10 mouse cellular contexts compared by ENCODE assay signal in the genomic region with DNA sequence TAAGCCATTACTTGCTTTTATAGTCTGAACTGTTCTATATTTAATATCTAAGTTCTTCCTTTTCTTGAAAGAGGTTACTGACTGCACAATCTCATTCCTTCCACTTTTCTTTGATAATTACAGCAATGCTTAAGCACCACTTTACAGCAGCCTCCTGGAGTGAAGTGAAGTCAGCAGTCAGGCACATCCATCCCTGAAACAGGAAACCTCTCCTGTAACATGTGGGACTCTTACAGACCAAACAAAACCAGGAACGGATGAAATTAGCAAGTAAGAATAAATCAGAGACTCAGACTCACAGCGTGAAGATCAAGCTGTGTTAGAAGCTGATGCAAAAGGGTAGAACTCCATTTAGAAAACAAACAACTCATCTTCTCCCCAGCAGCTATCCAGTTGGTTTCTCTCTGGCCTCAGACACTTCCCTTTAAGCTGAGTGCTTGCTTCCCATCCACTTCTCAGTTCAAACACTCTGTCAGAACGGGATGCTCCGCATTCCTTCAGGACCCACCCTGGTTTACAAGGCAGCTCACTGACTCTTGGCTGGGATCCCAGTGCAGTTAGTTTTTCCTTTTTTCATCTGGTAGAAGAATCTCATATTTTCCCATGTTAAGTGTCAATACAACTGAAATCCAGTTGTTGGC. TPM values are rescaled to one million over a fixed set of nuclear protein-coding genes. Genes with fewer than 3 reads are reported as not detected.
DNase-seq lines count a peak whose midpoint lies in the region; ATAC-seq and TF ChIP-seq lines count a peak whose summit lies in the region.
"Had no signal": no experiment of that assay in that cellular context is flagged by ENCODE, and none has a peak within 500 bp of the region (broad histone marks: within the 10 kb centered on the region; RNA-seq: fewer than 3 reads in every experiment).

No protein-coding gene starts in this region.

- H3K9me3 ChIP-seq in kidney, embryonic 15.5 days (replicated peaks), result no peaks in the 10 kb centered on the region
- H3K9me3 ChIP-seq in stomach, embryonic 15.5 days, result no peaks in the 10 kb centered on the region
- H3K9me3 ChIP-seq: neural tube, embryonic 12.5 days had no signal

- WGBS in kidney, embryonic 15.5 days, result 25% methylated on average over 4 of the region's 4 CpGs
- 18% methylated on average over 4 of the region's 4 CpGs for WGBS in large intestine, adult 2 months
- 22% methylated on average over 4 of the region's 4 CpGs for WGBS in stomach, embryonic 15.5 days
- 90% methylated on average over 4 of the region's 4 CpGs for WGBS in thymus, adult 2 months

- no peaks in the 10 kb centered on the region for H3K27me3 ChIP-seq in kidney, embryonic 15.5 days
- H3K27me3 ChIP-seq in stomach, embryonic 15.5 days (replicated peaks), result no peaks in the 10 kb centered on the region
- no peaks in the 10 kb centered on the region for H3K27me3 ChIP-seq in thymus, adult 2 months (ENCODE audit: control insufficient read depth, insufficient read depth, low read length)
- H3K27me3 ChIP-seq: neural tube, embryonic 12.5 days had no signal

- H3K9ac ChIP-seq in kidney, embryonic 15.5 days, result no peak overlapping the region
- H3K9ac ChIP-seq in stomach, embryonic 15.5 days, result no peak overlapping the region
- H3K9ac ChIP-seq: liver, embryonic 14.5 days; neural tube, embryonic 12.5 days had no signal

- H3K4me2 ChIP-seq in kidney, embryonic 15.5 days, result no peak overlapping the region
- no peak overlapping the region for H3K4me2 ChIP-seq in stomach, embryonic 15.5 days
- H3K4me2 ChIP-seq: neural tube, embryonic 12.5 days had no signal

- peak overlapping the region; percentile 34 for H3K27ac ChIP-seq in kidney, embryonic 15.5 days
- H3K27ac ChIP-seq in stomach, embryonic 15.5 days, result peak overlapping the region; percentile 67
- no peak overlapping the region for H3K27ac ChIP-seq in thymus, adult 2 months (ENCODE audit: control insufficient read depth, insufficient read depth, low read length)
- H3K27ac ChIP-seq: liver, embryonic 14.5 days; neural tube, embryonic 12.5 days had no signal

- peak; percentile 79 for ATAC-seq in kidney, embryonic 15.5 days (replicated peaks; ENCODE audit: low FRiP score)
- peak; percentile 47; the same call in 1 of the 2 replicates for ATAC-seq in stomach, embryonic 15.5 days (ENCODE audit: insufficient read depth, low FRiP score, low read depth)

- no peak for TF ChIP-seq CTCF in brain, embryonic 14.5 days (IDR thresholded peaks at IDR 0.05; ENCODE audit: borderline replicate concordance, extremely low read depth, insufficient read depth, insufficient read length)
- no peak for TF ChIP-seq CTCF in thymus, adult 2 months (IDR thresholded peaks at IDR 0.05; ENCODE audit: borderline replicate concordance, control insufficient read depth, extremely low read depth, insufficient read depth, low read length, poor library complexity)

- DNase-seq in kidney, adult 18-20 months, result no peak
- peak; percentile 33 for DNase-seq in brain, embryonic 14.5 days (ENCODE audit: low read depth)
- DNase-seq in large intestine, adult 2 months (ENCODE audit: low read depth, low spot score), result peak; percentile 14
- DNase-seq in thymus, adult 2 months, result no peak
- no peak for DNase-seq in natural killer cell, adult 2 months (ENCODE audit: low spot score in 2 of 2)
- DNase-seq: cerebellum, postnatal 14 days had no signal

- peaks cover 3% of the 10 kb centered on the region; the same call in 1 of the 2 replicates for H3K4me1 ChIP-seq in kidney, embryonic 15.5 days
- peaks cover 9% of the 10 kb centered on the region; the same call in 1 of the 2 replicates for H3K4me1 ChIP-seq in stomach, embryonic 15.5 days
- H3K4me1 ChIP-seq in thymus, adult 2 months (replicated peaks; ENCODE audit: control insufficient read depth, insufficient read depth, low read length), result no peaks in the 10 kb centered on the region
- H3K4me1 ChIP-seq: neural tube, embryonic 12.5 days had no signal

- H3K4me3 ChIP-seq in kidney, embryonic 15.5 days (replicated peaks), result no peak overlapping the region
- H3K4me3 ChIP-seq in stomach, embryonic 15.5 days (replicated peaks), result no peak overlapping the region
- H3K4me3 ChIP-seq in thymus, adult 2 months (ENCODE audit: control insufficient read depth, insufficient read depth, low read length), result no peak overlapping the region
- H3K4me3 ChIP-seq: neural tube, embryonic 12.5 days had no signal

- peaks cover 26% of the 10 kb centered on the region for H3K36me3 ChIP-seq in kidney, embryonic 15.5 days
- peaks cover 7% of the 10 kb centered on the region; the same call in 1 of the 2 replicates for H3K36me3 ChIP-seq in stomach, embryonic 15.5 days
- no peaks in the 10 kb centered on the region for H3K36me3 ChIP-seq in thymus, adult 2 months (ENCODE audit: control insufficient read depth, insufficient read depth, low read length)

- TF ChIP-seq POLR2A in brain, embryonic 14.5 days (IDR thresholded peaks at IDR 0.05; ENCODE audit: borderline replicate concordance, extremely low read depth, insufficient read depth, insufficient read length, poor library complexity, severe bottlenecking), result no peak
- TF ChIP-seq POLR2A in thymus, adult 2 months (IDR thresholded peaks at IDR 0.05; ENCODE audit: control insufficient read depth, extremely low read depth, insufficient read depth, low read length, poor library complexity), result no peak

RNA-seq across cellular contexts. Expression of gene Npnt, which starts 33.9 kb away (rescaled TPM):
- polyA plus RNA-seq in kidney, embryonic 15.5 days (2015; fragmentation: Nextera tagmentation; extraction: Ambion mirVana), result 122 and 126 TPM in 2 replicates
- 14.2 and 32.3 TPM in 2 replicates for polyA plus RNA-seq in brain, embryonic 14.5 days (2012; rRNA removed)
- 11.8 and 28.4 TPM in 2 replicates for polyA plus RNA-seq in large intestine, adult 2 months (2012; rRNA removed)
- 51.4 and 51.8 TPM in 2 replicates for polyA plus RNA-seq in stomach, embryonic 15.5 days (2015; fragmentation: Nextera tagmentation; extraction: Ambion mirVana)
- 8.7 and 10.5 TPM in 2 replicates for polyA plus RNA-seq in thymus, adult 2 months (2012; rRNA removed)

Comparison
In these comparisons a context has a peak if more than half of its experiments do, and no peak if none do; other contexts are left out.
1. DNase-seq: peak in brain, embryonic 14.5 days (single experiment) and large intestine, adult 2 months (single experiment); none in kidney, adult 18-20 months (single experiment), thymus, adult 2 months (single experiment) and natural killer cell, adult 2 months (0 of 2).